In genomic region chr8:71695456-71695855, GRCm38 (mm10) we compare ENCODE assay signal across 12 mouse cellular contexts. TPM values are rescaled to one million over a fixed set of nuclear protein-coding genes. Genes with fewer than 3 reads are reported as not detected.
DNase-seq lines count a peak whose midpoint lies in the region; ATAC-seq and TF ChIP-seq lines count a peak whose summit lies in the region.
"Not testable (repeated sequence)": the region's sequence is repeated elsewhere in the genome, so short reads cannot be mapped to it uniquely, and the experiment has no call there.
"Had no signal": no experiment of that assay in that cellular context is flagged by ENCODE, and none has a peak within 500 bp of the region (broad histone marks: within the 10 kb centered on the region; RNA-seq: fewer than 3 reads in every experiment).

No protein-coding gene starts in this region.

- not testable (repeated sequence) for DNase-seq in hindbrain, postnatal 0 days (ENCODE audit: low spot score); left cerebral cortex, adult 2 months (ENCODE audit: extremely low spot score in 1 of 2, low spot score in 2 of 2); lung, embryonic 14.5 days; thymus, adult 2 months

- H3K9me3 ChIP-seq in ES-Bruce4 (replicated peaks; ENCODE audit: control insufficient read depth, insufficient read depth, low read length, poor library complexity, severe bottlenecking); hindbrain, postnatal 0 days (ENCODE audit: low read length); lung, embryonic 14.5 days (ENCODE audit: low read depth, low read length): not testable (repeated sequence)

- not testable (repeated sequence) for H3K9ac ChIP-seq in ES-Bruce4 (ENCODE audit: low read depth, poor library complexity, severe bottlenecking); hindbrain, postnatal 0 days (replicated peaks; ENCODE audit: low read length); lung, embryonic 14.5 days

- TF ChIP-seq POLR2A in ES-Bruce4 (IDR thresholded peaks at IDR 0.05; ENCODE audit: insufficient read depth, low read length); bone marrow macrophage, adult 2 months (IDR thresholded peaks at IDR 0.05; ENCODE audit: borderline replicate concordance, low read depth, low read length); olfactory bulb, adult 2 months (IDR thresholded peaks at IDR 0.05; ENCODE audit: insufficient read depth, low read depth, low read length); thymus, adult 2 months (IDR thresholded peaks at IDR 0.05; ENCODE audit: control insufficient read depth, extremely low read depth, insufficient read depth, low read length, poor library complexity): not testable (repeated sequence)

- ATAC-seq in hindbrain, postnatal 0 days; lung, embryonic 14.5 days (ENCODE audit: insufficient read depth): not testable (repeated sequence)

- H3K27me3 ChIP-seq in ES-Bruce4 (ENCODE audit: control insufficient read depth, insufficient read depth, low read length, poor library complexity, severe bottlenecking): peaks cover 19% of the 10 kb centered on the region
- H3K27me3 ChIP-seq in hindbrain, postnatal 0 days (ENCODE audit: insufficient read depth, low read length): peaks cover 48% of the 10 kb centered on the region
- H3K27me3 ChIP-seq in lung, embryonic 14.5 days (ENCODE audit: insufficient read depth, low read length): peaks cover 74% of the 10 kb centered on the region
- peaks cover 15% of the 10 kb centered on the region for H3K27me3 ChIP-seq in thymus, adult 2 months (ENCODE audit: control insufficient read depth, insufficient read depth, low read length)

- intact Hi-C loops in left cerebral cortex, adult 2 months (cut with DNase I): not testable (repeated sequence)

- not testable (repeated sequence) for H3K36me3 ChIP-seq in ES-Bruce4 (ENCODE audit: control insufficient read depth, insufficient read depth, low read length, poor library complexity, severe bottlenecking); hindbrain, postnatal 0 days (ENCODE audit: insufficient read depth, low read length); lung, embryonic 14.5 days (ENCODE audit: insufficient read depth); thymus, adult 2 months (ENCODE audit: control insufficient read depth, insufficient read depth, low read length)

- TF ChIP-seq CTCF in ES-Bruce4 (IDR thresholded peaks at IDR 0.05; ENCODE audit: low read depth, low read length): peak; percentile 30
- TF ChIP-seq CTCF in bone marrow macrophage, adult 2 months (IDR thresholded peaks at IDR 0.05; ENCODE audit: low read depth, low read length): peak; percentile 49; the same call in 1 of the 2 replicates
- peak; percentile 32; the same call in 1 of the 2 replicates for TF ChIP-seq CTCF in hindbrain, postnatal 0 days (IDR thresholded peaks at IDR 0.05; ENCODE audit: low read depth)
- peak; percentile 36 for TF ChIP-seq CTCF in left cerebral cortex, adult 2 months (IDR thresholded peaks at IDR 0.05)
- TF ChIP-seq CTCF in lung, embryonic 14.5 days (IDR thresholded peaks at IDR 0.05; ENCODE audit: low read depth): peak; percentile 38
- TF ChIP-seq CTCF in olfactory bulb, adult 2 months (IDR thresholded peaks at IDR 0.05; ENCODE audit: insufficient read depth, low read depth, low read length): 0 out of 2 replicates have a peak, but pooled peaks have one; percentile 13
- peak; percentile 60; the same call in 1 of the 2 replicates for TF ChIP-seq CTCF in thymus, adult 2 months (IDR thresholded peaks at IDR 0.05; ENCODE audit: borderline replicate concordance, control insufficient read depth, extremely low read depth, insufficient read depth, low read length, poor library complexity)

- not testable (repeated sequence) for H3K4me3 ChIP-seq in ES-Bruce4 (ENCODE audit: low read depth, low read length); bone marrow macrophage, adult 2 months (ENCODE audit: insufficient read depth, low read length); hindbrain, postnatal 0 days (ENCODE audit: low read length); left cerebral cortex, adult 2 months; lung, embryonic 14.5 days (ENCODE audit: low read depth, low read length); olfactory bulb, adult 2 months (ENCODE audit: insufficient read depth, low read depth, low read length); thymus, adult 2 months (ENCODE audit: control insufficient read depth, insufficient read depth, low read length)

- not testable (repeated sequence) for TF ChIP-seq EP300 in ES-Bruce4 (IDR thresholded peaks at IDR 0.05; ENCODE audit: insufficient read depth, low read depth, low read length)

- 60% methylated on average over 12 of the region's 12 CpGs for WGBS in hindbrain, postnatal 0 days
- WGBS in lung, embryonic 14.5 days: 64% methylated on average over 12 of the region's 12 CpGs
- 61% methylated on average over 12 of the region's 12 CpGs for WGBS in olfactory bulb, adult 2 months
- WGBS in thymus, adult 2 months: 78% methylated on average over 12 of the region's 12 CpGs

- H3K4me1 ChIP-seq in ES-Bruce4 (ENCODE audit: control insufficient read depth, insufficient read depth, low read length); bone marrow macrophage, adult 2 months (ENCODE audit: control insufficient read depth, insufficient read depth, low read length); hindbrain, postnatal 0 days (ENCODE audit: insufficient read depth, low read length); lung, embryonic 14.5 days (ENCODE audit: insufficient read depth): not testable (repeated sequence)
- peaks cover 12% of the 10 kb centered on the region for H3K4me1 ChIP-seq in olfactory bulb, adult 2 months (ENCODE audit: control insufficient read depth, insufficient read depth, low read length)
- peaks cover 14% of the 10 kb centered on the region for H3K4me1 ChIP-seq in thymus, adult 2 months (replicated peaks; ENCODE audit: control insufficient read depth, insufficient read depth, low read length)

- not testable (repeated sequence) for H3K4me2 ChIP-seq in hindbrain, postnatal 0 days (ENCODE audit: low read depth, low read length); lung, embryonic 14.5 days

- not testable (repeated sequence) for H3K27ac ChIP-seq in ES-Bruce4 (ENCODE audit: insufficient read depth, low read length); bone marrow macrophage, adult 2 months (ENCODE audit: insufficient read depth, low read depth, low read length); hindbrain, postnatal 0 days; left cerebral cortex, adult 2 months; lung, embryonic 14.5 days (ENCODE audit: low read depth); olfactory bulb, adult 2 months (ENCODE audit: insufficient read depth, low read depth, low read length); thymus, adult 2 months (ENCODE audit: control insufficient read depth, insufficient read depth, low read length)

RNA-seq across cellular contexts. Expression of gene B3gnt3, which starts 6.1 kb away (rescaled TPM):
- 1.8 and 2.0 TPM in 2 replicates for polyA plus RNA-seq in ES-Bruce4 (2011; ENCODE audit: insufficient read depth, insufficient read length, low read depth, missing spikeins)
- polyA plus RNA-seq in bone marrow macrophage, adult 2 months (2012; ENCODE audit: insufficient read depth, insufficient read length, missing spikeins): 23.7 and 24.1 TPM in 2 replicates
- total RNA-seq in hindbrain, postnatal 0 days (2014; rRNA removed): 0.42 and 0.50 TPM in 2 replicates
- 0.52 and 0.60 TPM in 2 replicates for polyA plus RNA-seq in hindbrain, postnatal 0 days (2015; fragmentation: Nextera tagmentation; extraction: Ambion mirVana)
- total RNA-seq in left cerebral cortex, adult 2 months (2021): under 1 TPM; 0.68 to 0.79 TPM
- polyA plus RNA-seq in lung, embryonic 14.5 days (2014; fragmentation: Nextera tagmentation; extraction: Ambion mirVana): 2.1 and 2.3 TPM in 2 replicates
- polyA plus RNA-seq in olfactory bulb, adult 2 months (2012; ENCODE audit: insufficient read depth, insufficient read length, low replicate concordance, missing spikeins): not detected in 2 replicates
- polyA plus RNA-seq in thymus, adult 2 months (2012; rRNA removed): 6.3 and 6.9 TPM in 2 replicates

RNA-seq across cellular contexts. Expression of gene Insl3, which starts 6.4 kb away (rescaled TPM):
- 1.3 and 3.7 TPM in 2 replicates for polyA plus RNA-seq in ES-Bruce4 (2011; ENCODE audit: insufficient read depth, insufficient read length, low read depth, missing spikeins)
- polyA plus RNA-seq in bone marrow macrophage, adult 2 months (2012; ENCODE audit: insufficient read depth, insufficient read length, missing spikeins): 5.0 and 5.1 TPM in 2 replicates
- total RNA-seq in hindbrain, postnatal 0 days (2014; rRNA removed): not detected in 2 replicates
- 1.7 and 3.4 TPM in 2 replicates for polyA plus RNA-seq in hindbrain, postnatal 0 days (2015; fragmentation: Nextera tagmentation; extraction: Ambion mirVana)
- total RNA-seq in left cerebral cortex, adult 2 months (2021): 1 to 10 TPM; 1.2 to 4.7 TPM
- 0.87 and 1.0 TPM in 2 replicates for polyA plus RNA-seq in lung, embryonic 14.5 days (2014; fragmentation: Nextera tagmentation; extraction: Ambion mirVana)
- not detected in 2 replicates for polyA plus RNA-seq in olfactory bulb, adult 2 months (2012; ENCODE audit: insufficient read depth, insufficient read length, low replicate concordance, missing spikeins)
- polyA plus RNA-seq in thymus, adult 2 months (2012; rRNA removed): 42.6 and 56.8 TPM in 2 replicates
- polyA plus RNA-seq: embryonic facial prominence, embryonic 11.5 days; forebrain, embryonic 13.5 days; hindbrain, embryonic 12.5 days; midbrain, embryonic 12.5 days had no signal

RNA-seq across cellular contexts. Expression of gene Jak3, which starts 19.4 kb away (rescaled TPM):
- polyA plus RNA-seq in ES-Bruce4 (2011; ENCODE audit: insufficient read depth, insufficient read length, low read depth, missing spikeins): 8.0 and 9.7 TPM in 2 replicates
- 15.6 and 15.7 TPM in 2 replicates for polyA plus RNA-seq in bone marrow macrophage, adult 2 months (2012; ENCODE audit: insufficient read depth, insufficient read length, missing spikeins)
- 14.8 and 15.3 TPM in 2 replicates for total RNA-seq in hindbrain, postnatal 0 days (2014; rRNA removed)
- 7.3 and 7.4 TPM in 2 replicates for polyA plus RNA-seq in hindbrain, postnatal 0 days (2015; fragmentation: Nextera tagmentation; extraction: Ambion mirVana)
- 1 to 10 TPM; 5.5 to 5.8 TPM for total RNA-seq in left cerebral cortex, adult 2 months (2021)
- 7.2 and 7.8 TPM in 2 replicates for polyA plus RNA-seq in lung, embryonic 14.5 days (2014; fragmentation: Nextera tagmentation; extraction: Ambion mirVana)
- not detected in 2 replicates for polyA plus RNA-seq in olfactory bulb, adult 2 months (2012; ENCODE audit: insufficient read depth, insufficient read length, low replicate concordance, missing spikeins)
- 68.0 and 77.5 TPM in 2 replicates for polyA plus RNA-seq in thymus, adult 2 months (2012; rRNA removed)

RNA-seq across cellular contexts. Expression of gene Unc13a, which starts 23.9 kb away (rescaled TPM):
- polyA plus RNA-seq in ES-Bruce4 (2011; ENCODE audit: insufficient read depth, insufficient read length, low read depth, missing spikeins): 3.8 and 6.3 TPM in 2 replicates
- polyA plus RNA-seq in bone marrow macrophage, adult 2 months (2012; ENCODE audit: insufficient read depth, insufficient read length, missing spikeins): 1.0 and 1.3 TPM in 2 replicates
- total RNA-seq in hindbrain, postnatal 0 days (2014; rRNA removed): 81.4 and 89.1 TPM in 2 replicates
- 16.8 and 16.9 TPM in 2 replicates for polyA plus RNA-seq in hindbrain, postnatal 0 days (2015; fragmentation: Nextera tagmentation; extraction: Ambion mirVana)
- 100 to 1,000 TPM; 313 to 351 TPM for total RNA-seq in left cerebral cortex, adult 2 months (2021)
- polyA plus RNA-seq in lung, embryonic 14.5 days (2014; fragmentation: Nextera tagmentation; extraction: Ambion mirVana): 0.46 and 0.64 TPM in 2 replicates
- not detected in 2 replicates for polyA plus RNA-seq in olfactory bulb, adult 2 months (2012; ENCODE audit: insufficient read depth, insufficient read length, low replicate concordance, missing spikeins)
- polyA plus RNA-seq in thymus, adult 2 months (2012; rRNA removed): 1.6 and 2.0 TPM in 2 replicates

RNA-seq across cellular contexts. Expression of gene Fcho1, which starts 30.1 kb away (rescaled TPM):
- 8.7 and 8.8 TPM in 2 replicates for polyA plus RNA-seq in ES-Bruce4 (2011; ENCODE audit: insufficient read depth, insufficient read length, low read depth, missing spikeins)
- polyA plus RNA-seq in bone marrow macrophage, adult 2 months (2012; ENCODE audit: insufficient read depth, insufficient read length, missing spikeins): 7.2 and 8.8 TPM in 2 replicates
- total RNA-seq in hindbrain, postnatal 0 days (2014; rRNA removed): 84.2 and 99.0 TPM in 2 replicates
- 62.2 and 65.8 TPM in 2 replicates for polyA plus RNA-seq in hindbrain, postnatal 0 days (2015; fragmentation: Nextera tagmentation; extraction: Ambion mirVana)
- 100 to 1,000 TPM; 184 TPM for total RNA-seq in left cerebral cortex, adult 2 months (2021)
- 3.9 and 4.5 TPM in 2 replicates for polyA plus RNA-seq in lung, embryonic 14.5 days (2014; fragmentation: Nextera tagmentation; extraction: Ambion mirVana)
- polyA plus RNA-seq in olfactory bulb, adult 2 months (2012; ENCODE audit: insufficient read depth, insufficient read length, low replicate concordance, missing spikeins): 90.9 TPM in 1 of 2 replicates, not detected in the other
- 767 and 809 TPM in 2 replicates for polyA plus RNA-seq in thymus, adult 2 months (2012; rRNA removed)
- total RNA-seq: gastrocnemius, postnatal 25 days had no signal
